Mouse (Mus musculus): ENCODE results near the gene Duox2. TPM values are rescaled to one million over a fixed set of nuclear protein-coding genes. Genes with fewer than 3 reads are reported as not detected.

Duox2 gene
- polyA plus RNA-seq (2012; rRNA removed; ENCODE audit: low replicate concordance): 0.27 and 0.81 TPM in 2 replicates

GRCm38 (mm10) chr2:122298096-122298499 is at the start of gene Duox2:
Gene Duox2 (minus strand): TSS chr2:122298449.

GRCm38 (mm10) chr2:122315372-122315771 is 17.1 kb upstream of the Duox2 start, which contains the start of gene Duox1:
Gene Duox1 (plus strand): TSS chr2:122315672.

GRCm38 (mm10) chr2:122313536-122313935 is 15.3 kb upstream of the Duox2 start, which contains the start of gene Duoxa1:
Gene Duoxa1 (minus strand): TSS chr2:122313730.

GRCm38 (mm10) chr2:122298596-122299490 is 594 bp upstream of the Duox2 start, which contains the start of gene Duoxa2:
Gene Duoxa2 (plus strand): TSS chr2:122298900.

GRCm38 (mm10) chr2:122234611-122235288 is 63.5 kb downstream of the Duox2 start, which contains the start of gene Sord:
Gene Sord (plus strand): TSS chr2:122234749.

Other genes with a start within 250 kb of the Duox2 start
- gene Spg11, start 180.1 kb downstream of the Duox2 start, polyA plus RNA-seq (2012; rRNA removed; ENCODE audit: low replicate concordance): 10.6 and 13.6 TPM in 2 replicates
- 1,289 and 2,871 TPM in 2 replicates for gene B2m, start 150.8 kb downstream of the Duox2 start, polyA plus RNA-seq (2012; rRNA removed; ENCODE audit: low replicate concordance)
- gene Trim69, start 137.7 kb downstream of the Duox2 start, polyA plus RNA-seq (2012; rRNA removed; ENCODE audit: low replicate concordance): 0.09 and 0.24 TPM in 2 replicates
- gene Patl2, start 112.3 kb downstream of the Duox2 start, polyA plus RNA-seq (2012; rRNA removed; ENCODE audit: low replicate concordance): not detected in 2 replicates
- gene Terb2, start 112.2 kb downstream of the Duox2 start, polyA plus RNA-seq (2012; rRNA removed; ENCODE audit: low replicate concordance): not detected in 2 replicates
- gene Sord, start 63.7 kb downstream of the Duox2 start, polyA plus RNA-seq (2012; rRNA removed; ENCODE audit: low replicate concordance): 25.4 and 41.6 TPM in 2 replicates
- 0.09 and 0.54 TPM in 2 replicates for gene Duoxa2, start 451 bp upstream of the Duox2 start, polyA plus RNA-seq (2012; rRNA removed; ENCODE audit: low replicate concordance)
- gene Duoxa1, start 15.3 kb upstream of the Duox2 start, polyA plus RNA-seq (2012; rRNA removed; ENCODE audit: low replicate concordance): 2.9 and 14.9 TPM in 2 replicates
- gene Duox1, start 17.2 kb upstream of the Duox2 start, polyA plus RNA-seq (2012; rRNA removed; ENCODE audit: low replicate concordance): 0.58 and 2.0 TPM in 2 replicates
- gene Shf, start 70.7 kb upstream of the Duox2 start, polyA plus RNA-seq (2012; rRNA removed; ENCODE audit: low replicate concordance): 13.9 and 15.1 TPM in 2 replicates
- gene Slc28a2, start 128.0 kb upstream of the Duox2 start, polyA plus RNA-seq (2012; rRNA removed; ENCODE audit: low replicate concordance): 8.5 and 40.7 TPM in 2 replicates
- 0.07 and 0.60 TPM in 2 replicates for gene Gm14085, start 186.5 kb upstream of the Duox2 start, polyA plus RNA-seq (2012; rRNA removed; ENCODE audit: low replicate concordance)